Mouse (Mus musculus) adrenal gland, postnatal 14 days (tissue): ENCODE measurements at regions not wholly inside any gene's neighbourhood (a gene's known extent, or its start where the extent isn't known, plus 50 kb on each side); places are given as distances from the start of the nearest gene placed in this dataset.

Experiments
- DNase-seq: peaks from one replicate; pipeline ENCODE4 v3.0.0; 2021; ENCODE audit warnings: mixed read lengths

GRCm38 (mm10) chr3:6675354-6675753 lies 55.1 kb upstream of the 1700008P02Rik start:
- peak; percentile 25 for DNase-seq
